Mouse (Mus musculus) layer of hippocampus, adult 2 months (tissue): ENCODE data around the gene Atp5h. TPM values are rescaled to one million over a fixed set of nuclear protein-coding genes. Genes with fewer than 3 reads are reported as not detected.

Source experiments
- DNase-seq, 2 experiments: peaks; one replicate each; pipeline ENCODE4 v3.0.0; 2022; ENCODE audit warnings: low spot score in 2 of 2
- H3K27ac ChIP-seq: fragments of 200-600 bp; 2 replicates; pipeline ENCODE4 v1.8.1; 2022
- H3K4me3 ChIP-seq: fragments of 200-600 bp; 2 replicates; pipeline ENCODE4 v1.8.1; 2022; ENCODE audit warnings: mild to moderate bottlenecking
- CTCF ChIP-seq: fragments of 200-600 bp; conservative IDR thresholded peaks from 2 replicates; pipeline ENCODE4 v1.8.1; 2022; ENCODE audit warnings: antibody characterized with exemption, mild to moderate bottlenecking, moderate library complexity
- total RNA-seq, 2 experiments: library from RNA; stranded (reverse); gene quantifications; 2 replicates each; pipeline ENCODE4 v1.2.3; 2021

Atp5h gene
- total RNA-seq, 2 experiments from 2014 or later: 467 to 494 TPM

GRCm38 (mm10) chr11:115451781-115452241 is 32.0 kb upstream of the Atp5h start:
- H3K4me3 ChIP-seq: no peak overlapping the region
- no peak for DNase-seq
- no peak for TF ChIP-seq CTCF
- H3K27ac ChIP-seq: no peak overlapping the region

- H3K4me3 ChIP-seq: no peak overlapping the region
- H3K27ac ChIP-seq: no peak overlapping the region
- no peak for DNase-seq
- TF ChIP-seq CTCF: no peak
These were observed 30.4 kb upstream of the Atp5h start for GRCm38 (mm10) chr11:115450176-115450575.

GRCm38 (mm10) chr11:115448998-115449397 is 29.2 kb upstream of the Atp5h start:
- TF ChIP-seq CTCF: no peak
- Histone ChIP-seq H3K4me3 (no peak overlapping the region), H3K27ac (no peak overlapping the region)
- no peak for DNase-seq

GRCm38 (mm10) chr11:115448075-115448474 is 28.3 kb upstream of the Atp5h start:
- DNase-seq: no peak
- no peak for TF ChIP-seq CTCF
- Histone ChIP-seq H3K4me3 (no peak overlapping the region), H3K27ac (no peak overlapping the region)

GRCm38 (mm10) chr11:115447321-115447885 is 27.6 kb upstream of the Atp5h start:
- DNase-seq: no peak
- TF ChIP-seq CTCF: no peak
- H3K4me3 ChIP-seq: no peak overlapping the region
- no peak overlapping the region for H3K27ac ChIP-seq

- no peak for DNase-seq
- no peak for TF ChIP-seq CTCF
- H3K4me3 ChIP-seq: no peak overlapping the region
- no peak overlapping the region for H3K27ac ChIP-seq
These were observed 27.1 kb upstream of the Atp5h start for GRCm38 (mm10) chr11:115446906-115447305.

- no peak for DNase-seq
- Histone ChIP-seq H3K4me3 (no peak overlapping the region), H3K27ac (no peak overlapping the region)
- TF ChIP-seq CTCF: no peak
These were observed 21.7 kb upstream of the Atp5h start for GRCm38 (mm10) chr11:115441417-115441816.

GRCm38 (mm10) chr11:115439906-115440595 is 20.3 kb upstream of the Atp5h start, which contains the start of gene Trim80:
Gene Trim80, plus strand, starts transcription at chr11:115440545.
- DNase-seq: no peak
- no peak within 1 kb of the TSS for H3K27ac ChIP-seq
- peak; percentile 50 for TF ChIP-seq CTCF
- H3K4me3 ChIP-seq: no peak within 1 kb of the TSS

- TF ChIP-seq CTCF: no peak
- H3K27ac ChIP-seq: no peak overlapping the region
- DNase-seq: no peak
- H3K4me3 ChIP-seq: no peak overlapping the region
These were observed 19.6 kb upstream of the Atp5h start for GRCm38 (mm10) chr11:115439326-115439725.

GRCm38 (mm10) chr11:115437571-115438122 is 17.9 kb upstream of the Atp5h start:
- DNase-seq: no peak
- no peak for TF ChIP-seq CTCF
- no peak overlapping the region for H3K4me3 ChIP-seq
- peak overlapping the region; percentile 16; the same call in 1 of the 2 replicates for H3K27ac ChIP-seq

GRCm38 (mm10) chr11:115435596-115436337 is 16.0 kb upstream of the Atp5h start:
- TF ChIP-seq CTCF: no peak
- no peak for DNase-seq
- Histone ChIP-seq H3K27ac (peak overlapping the region; percentile 53), H3K4me3 (peak overlapping the region; percentile 44)

GRCm38 (mm10) chr11:115433342-115433741 is 13.6 kb upstream of the Atp5h start:
- no peak for DNase-seq
- no peak overlapping the region for H3K27ac ChIP-seq
- TF ChIP-seq CTCF: no peak

GRCm38 (mm10) chr11:115432814-115433213 is 13.1 kb upstream of the Atp5h start:
- DNase-seq: no peak
- no peak overlapping the region for H3K27ac ChIP-seq
- H3K4me3 ChIP-seq: no peak overlapping the region
- TF ChIP-seq CTCF: no peak

More at GRCm38 (mm10) chr11:115433342-115433741, 13.6 kb upstream of the Atp5h start:
- H3K4me3 ChIP-seq: no peak overlapping the region
